Mouse (Mus musculus) lung, adult 2 months (tissue): ENCODE measurements around the gene Wdr92. TPM values are rescaled to one million over a fixed set of nuclear protein-coding genes. Genes with fewer than 3 reads are reported as not detected.

Source experiments
- DNase-seq: peaks from one replicate; pipeline ENCODE4 v3.0.0; 2022
- H3K4me1 ChIP-seq: fragments of 200-500 bp; 2 replicates; pipeline ENCODE4 v1.6.1; 2011; ENCODE audit warnings: low read length; ENCODE audit not compliant: control insufficient read depth, insufficient read depth
- H3K4me3 ChIP-seq: fragments of 200-500 bp; replicated peaks from 2 replicates; pipeline ENCODE3; 2011; ENCODE audit warnings: low read depth, mild to moderate bottlenecking, control low read depth, low read length; ENCODE audit errors: extremely low read depth
- CTCF ChIP-seq: fragments of 200-500 bp; IDR thresholded peaks from 2 replicates; pipeline ENCODE4 v1.5.1; 2011; ENCODE audit warnings: mild to moderate bottlenecking, low read length, control low read depth; ENCODE audit not compliant: insufficient read depth
- POLR2A ChIP-seq: fragments of 200-500 bp; IDR thresholded peaks from 2 replicates; pipeline ENCODE4 v1.6.1; 2011; ENCODE audit warnings: low read depth, mild to moderate bottlenecking, control low read depth, low read length, borderline replicate concordance; ENCODE audit errors: extremely low read depth
- WGBS: fragments of 180-500 bp; shearing (Covaris S2); methylation state at CpG from one replicate; pipeline ENCODE4 v1.1.7; 2018; 5-methylcytosine and 5-hydroxymethylcytosine counted together
- polyA plus RNA-seq: library from polyadenylated mRNA; depleted of rRNA; stranded (reverse); fragments of >200 nt; gene quantifications from 2 replicates; pipeline ENCODE4 v1.2.3, GENCODE M21; 2012

Wdr92 gene
- polyA plus RNA-seq, 1 experiment = 6.5 TPM

- peaks cover 25% of the 10 kb centered on the region for H3K4me1 ChIP-seq
- DNase-seq = no peak
- H3K4me3 ChIP-seq = no peak overlapping the region
- WGBS = 77% methylated on average over 1 of the region's 1 CpGs
- TF ChIP-seq CTCF (no peak), POLR2A (no peak)
Observed at GRCm38 (mm10) chr11:17170938-17171729, 10.8 kb upstream of the Wdr92 start.

DNA sequence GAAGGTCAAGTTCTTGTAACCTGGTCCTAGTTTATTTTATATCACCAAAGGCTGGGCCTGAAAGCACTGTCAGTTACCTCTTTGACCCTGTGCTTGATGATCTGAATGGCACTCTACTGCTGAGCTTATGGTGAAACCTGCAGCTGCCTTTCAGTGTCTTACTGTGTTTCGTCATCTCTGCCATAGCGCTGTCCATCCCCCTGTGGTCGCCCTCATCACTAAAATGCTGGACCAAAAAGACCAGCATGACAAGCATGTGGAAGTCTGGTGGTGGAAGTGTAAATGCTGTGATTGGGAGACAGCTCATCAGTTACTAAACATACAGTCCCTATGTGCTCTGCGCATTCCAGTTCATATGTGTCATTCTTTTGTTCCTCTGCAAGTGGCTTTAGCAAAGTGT is 9.6 kb upstream of the Wdr92 start:
- Histone ChIP-seq H3K4me1 (peaks cover 20% of the 10 kb centered on the region), H3K4me3 (no peak overlapping the region)
- no peak for TF ChIP-seq CTCF
- TF ChIP-seq POLR2A = no peak
- DNase-seq = no peak
- 78% methylated on average over 4 of the region's 4 CpGs for WGBS

DNA sequence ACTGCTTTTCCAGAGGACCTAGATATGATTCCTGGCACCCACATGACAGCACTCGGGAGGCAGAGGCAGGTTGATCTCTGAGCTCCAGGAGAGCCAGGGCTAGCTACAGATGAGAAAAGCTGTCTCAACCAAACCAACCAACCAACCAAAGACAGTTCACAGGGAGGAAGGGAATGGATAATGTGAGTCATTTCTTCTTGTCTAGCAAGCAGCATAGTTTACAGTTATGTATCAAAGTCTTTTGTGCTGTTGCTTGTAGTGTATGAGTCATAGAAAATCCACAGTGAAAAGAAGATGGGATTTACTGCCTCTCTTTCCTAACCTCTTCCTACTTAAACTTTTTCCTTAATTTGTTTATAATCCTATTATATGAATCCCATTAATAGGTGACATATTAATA is 5.3 kb upstream of the Wdr92 start:
- TF ChIP-seq POLR2A (no peak), CTCF (no peak)
- no peak for DNase-seq
- Histone ChIP-seq H3K4me1 (peaks cover 12% of the 10 kb centered on the region), H3K4me3 (no peak overlapping the region)
- WGBS = 97% methylated on average over 1 of the region's 1 CpGs

GRCm38 (mm10) chr11:17180753-17181152 is 1.2 kb upstream of the Wdr92 start:
- no peak for DNase-seq
- TF ChIP-seq POLR2A = no peak
- TF ChIP-seq CTCF = no peak
- no peak overlapping the region for H3K4me3 ChIP-seq
- H3K4me1 ChIP-seq = peaks cover 10% of the 10 kb centered on the region
- WGBS = 57% methylated on average over 3 of the region's 3 CpGs

- Histone ChIP-seq H3K4me3 (no peak overlapping the region), H3K4me1 (peaks cover 10% of the 10 kb centered on the region)
- TF ChIP-seq CTCF = no peak
- TF ChIP-seq POLR2A = no peak
- no peak for DNase-seq
- WGBS = 83% methylated on average over 2 of the region's 2 CpGs
Observed at GRCm38 (mm10) chr11:17183165-17183564, 1.3 kb downstream of the Wdr92 start.

DNA sequence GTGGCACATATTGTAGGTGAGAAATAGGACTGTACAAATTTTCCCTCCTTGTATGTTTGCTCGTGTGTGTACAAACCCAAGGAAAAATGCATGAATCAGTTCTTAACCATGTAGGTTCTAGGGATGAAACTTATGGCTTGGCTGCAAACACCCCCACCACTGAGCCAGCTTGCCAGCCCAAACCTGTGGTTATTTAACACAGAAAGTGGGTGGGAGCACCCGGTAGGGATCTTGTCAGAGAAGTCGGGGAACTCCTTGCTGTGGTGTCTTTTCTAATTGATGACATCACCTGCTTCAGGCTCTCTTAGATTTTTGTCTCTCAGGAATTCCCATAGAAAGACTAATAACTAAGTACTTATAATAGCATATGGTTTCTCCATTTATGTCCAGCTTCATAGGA is 5.7 kb downstream of the Wdr92 start:
- Histone ChIP-seq H3K4me3 (no peak overlapping the region), H3K4me1 (peaks cover 2% of the 10 kb centered on the region; the same call in 1 of the 2 replicates)
- no peak for DNase-seq
- WGBS = 81% methylated on average over 3 of the region's 3 CpGs
- TF ChIP-seq POLR2A (no peak), CTCF (no peak)

DNA sequence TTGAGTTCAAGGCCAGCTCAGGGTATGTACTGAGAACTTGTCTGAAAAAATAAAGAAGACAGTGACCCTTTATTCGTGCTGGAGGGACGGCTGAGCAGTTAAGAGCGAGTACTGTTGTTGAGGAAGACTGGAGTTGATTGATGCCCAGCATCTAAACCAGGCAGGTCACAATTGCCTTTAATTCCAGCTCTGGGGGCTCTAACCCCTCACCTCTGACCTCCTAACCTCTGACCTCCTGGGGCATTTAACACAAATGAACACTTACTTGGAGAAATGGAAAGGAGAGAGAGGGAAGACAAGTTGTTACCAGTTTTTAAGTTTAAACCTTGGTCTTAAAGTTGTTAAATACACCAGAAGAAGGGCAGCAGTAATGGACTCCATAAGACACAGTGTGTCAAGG is 6.9 kb downstream of the Wdr92 start:
- H3K4me3 ChIP-seq = no peak overlapping the region
- no peak for DNase-seq
- TF ChIP-seq POLR2A = no peak
- TF ChIP-seq CTCF = no peak
- 89% methylated on average over 3 of the region's 3 CpGs for WGBS
- peaks cover 2% of the 10 kb centered on the region; the same call in 1 of the 2 replicates for H3K4me1 ChIP-seq

DNA sequence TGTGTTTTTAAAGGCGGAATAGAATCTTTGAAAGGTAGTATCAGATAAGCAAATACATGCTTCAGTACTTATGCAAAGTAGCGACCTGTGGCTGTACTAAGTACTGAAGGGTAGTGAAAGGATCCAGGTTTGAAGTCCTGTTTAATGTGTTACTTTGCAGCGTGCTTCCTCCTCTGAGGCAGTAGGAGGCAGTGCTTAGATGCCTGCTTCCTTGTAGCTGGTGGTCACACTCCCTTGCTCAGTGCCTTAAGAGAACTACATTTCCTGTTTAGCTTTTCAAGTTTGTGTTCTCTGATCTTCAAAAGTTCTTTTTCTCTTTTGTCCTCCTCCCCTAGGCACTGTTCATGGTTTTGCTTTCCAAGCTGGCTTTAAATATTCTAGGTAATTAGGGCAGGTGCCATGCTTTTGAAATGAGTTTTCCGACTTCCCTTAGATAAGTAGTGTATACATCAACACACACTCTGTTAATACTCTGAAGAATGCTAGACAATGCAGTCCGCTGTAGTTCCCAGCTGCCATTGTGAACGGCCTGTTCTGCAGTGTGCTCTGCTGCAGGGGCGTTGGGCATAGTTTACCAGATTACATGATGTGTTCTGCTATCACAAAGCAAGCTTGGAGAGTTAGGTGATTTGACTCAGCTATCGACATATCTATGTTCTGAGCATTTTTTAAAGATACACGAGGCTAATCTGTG is 10.4 kb downstream of the Wdr92 start:
- DNase-seq = no peak
- WGBS = 50% methylated on average over 9 of the region's 9 CpGs
- no peak for TF ChIP-seq POLR2A
- TF ChIP-seq CTCF = peak; percentile 45
- Histone ChIP-seq H3K4me3 (no peak overlapping the region), H3K4me1 (peaks cover 2% of the 10 kb centered on the region; the same call in 1 of the 2 replicates)

DNA sequence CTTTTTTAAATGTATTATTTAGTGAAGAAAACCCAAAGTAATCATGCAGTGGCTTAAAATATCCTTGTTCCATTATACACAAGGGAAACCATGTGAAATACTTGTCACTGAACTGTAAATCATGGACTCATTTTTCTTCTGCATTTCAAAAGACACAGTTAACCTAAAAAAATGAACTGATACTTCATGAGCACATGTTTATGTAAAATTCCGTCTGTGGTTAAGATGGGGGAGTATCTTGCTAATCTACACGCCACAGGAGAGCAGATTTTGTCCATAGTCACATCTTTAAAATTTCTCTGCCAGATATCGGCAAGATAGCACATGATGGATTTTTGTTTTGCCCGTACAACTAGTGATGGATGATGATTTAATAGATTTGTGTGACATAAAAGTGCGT is 17.3 kb downstream of the Wdr92 start:
- WGBS = 73% methylated on average over 5 of the region's 5 CpGs
- no peak for DNase-seq
- Histone ChIP-seq H3K4me1 (no peaks in the 10 kb centered on the region), H3K4me3 (no peak overlapping the region)
- TF ChIP-seq POLR2A = no peak
- no peak for TF ChIP-seq CTCF

GRCm38 (mm10) chr11:17199840-17200501 is 18.1 kb downstream of the Wdr92 start:
- TF ChIP-seq POLR2A (no peak), CTCF (no peak)
- no peak overlapping the region for H3K4me3 ChIP-seq
- no peaks in the 10 kb centered on the region for H3K4me1 ChIP-seq
- DNase-seq = no peak
- WGBS = 69% methylated on average over 3 of the region's 3 CpGs
